Mouse (Mus musculus) midbrain, embryonic 10.5 days (tissue): ENCODE results near the gene Olfr697. TPM values are rescaled to one million over a fixed set of nuclear protein-coding genes. Genes with fewer than 3 reads are reported as not detected.

ENCODE experiments used
- DNase-seq: peaks from one replicate; pipeline ENCODE4 v3.0.0-alpha.2; 2017; ENCODE audit warnings: low spot score
- H3K27ac ChIP-seq: fragments of 300-500 bp; sonication (generic); replicated peaks from 2 replicates; pipeline ENCODE4 v1.5.1; 2016; ENCODE audit warnings: mild to moderate bottlenecking
- H3K27me3 ChIP-seq: fragments of 300-500 bp; sonication (generic); 2 replicates; pipeline ENCODE4 v1.6.1; 2016; ENCODE audit warnings: low read depth, mild to moderate bottlenecking; ENCODE audit not compliant: poor library complexity, severe bottlenecking
- H3K36me3 ChIP-seq: fragments of 300-500 bp; sonication (generic); 2 replicates; pipeline ENCODE4 v1.6.1; 2016; ENCODE audit warnings: mild to moderate bottlenecking, moderate library complexity
- H3K4me1 ChIP-seq: fragments of 300-500 bp; sonication (generic); 2 replicates; pipeline ENCODE4 v1.6.1; 2016
- H3K4me3 ChIP-seq: fragments of 300-500 bp; sonication (generic); 2 replicates; pipeline ENCODE4 v1.5.1; 2016; ENCODE audit warnings: mild to moderate bottlenecking, moderate library complexity
- H3K9me3 ChIP-seq: fragments of 300-500 bp; sonication (generic); replicated peaks from 2 replicates; pipeline ENCODE4 v1.6.1; 2016; ENCODE audit warnings: mild to moderate bottlenecking
- WGBS: fragments of 180-500 bp; shearing (Covaris S2); methylation state at CpG from one replicate; pipeline ENCODE4 v1.1.7; 2016; 5-methylcytosine and 5-hydroxymethylcytosine counted together
- polyA plus RNA-seq: library from polyadenylated mRNA; unstranded; fragments of >200 nt; fragmentation: Nextera tagmentation; extraction: Ambion mirVana; gene quantifications from 2 replicates; pipeline ENCODE4 v1.2.1, GENCODE M21; 2016

The Olfr697 gene
- polyA plus RNA-seq, 1 experiment from 2014 or later = not detected

DNA sequence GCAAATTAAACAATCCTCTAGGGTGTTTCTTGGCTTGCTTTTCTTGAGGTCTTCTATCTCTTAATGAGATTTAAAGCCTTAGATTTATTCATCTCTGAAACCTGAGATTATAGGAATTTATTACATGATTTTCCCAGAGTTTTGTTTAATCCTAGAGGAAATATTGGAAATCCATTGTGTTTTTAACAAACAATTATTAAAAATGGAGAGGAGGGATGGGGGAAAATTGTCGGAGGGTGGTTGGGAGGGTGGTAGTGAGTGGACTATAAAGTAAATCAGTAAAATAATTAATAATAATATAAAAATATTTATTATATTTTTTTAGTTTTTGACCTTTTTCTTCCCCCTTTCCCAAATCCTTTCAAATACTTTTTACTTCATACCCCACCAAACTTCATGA, 50.5 kb downstream of the Olfr697 start, which contains the start of gene Olfr694:
Gene Olfr694, minus strand, starts transcription at position 101 of the 400 bp plus-strand sequence.
- H3K27ac ChIP-seq = no peak within 1 kb of the TSS
- no peak for DNase-seq
- no peaks in the 10 kb centered on the region for H3K9me3 ChIP-seq
- WGBS = 90% methylated on average over 1 of the region's 1 CpGs
- H3K27me3 ChIP-seq = no peaks in the 10 kb centered on the region
- H3K4me3 ChIP-seq = no peak within 1 kb of the TSS
- H3K36me3 ChIP-seq = no peaks in the 10 kb centered on the region
- no peaks in the 10 kb centered on the region for H3K4me1 ChIP-seq

Other genes with a start within 250 kb of the Olfr697 start
- not detected in 2 replicates for gene Olfr693, start 61.9 kb downstream of the Olfr697 start, polyA plus RNA-seq
- gene Olfr694, start 50.6 kb downstream of the Olfr697 start, polyA plus RNA-seq = not detected in 2 replicates
- gene Olfr695, start 26.0 kb downstream of the Olfr697 start, polyA plus RNA-seq = not detected in 2 replicates
- gene Olfr698, start 13.0 kb upstream of the Olfr697 start, polyA plus RNA-seq = not detected in 2 replicates
- not detected in 2 replicates for gene Olfr699, start 50.8 kb upstream of the Olfr697 start, polyA plus RNA-seq
- gene Olfr700, start 66.4 kb upstream of the Olfr697 start, polyA plus RNA-seq = not detected in 2 replicates
- not detected in 2 replicates for gene Olfr701, start 71.7 kb upstream of the Olfr697 start, polyA plus RNA-seq
- not detected in 2 replicates for gene Olfr702, start 91.5 kb upstream of the Olfr697 start, polyA plus RNA-seq
- not detected in 2 replicates for gene Olfr703, start 100.9 kb upstream of the Olfr697 start, polyA plus RNA-seq
- not detected in 2 replicates for gene Olfr704, start 120.7 kb upstream of the Olfr697 start, polyA plus RNA-seq
- gene Olfr705, start 134.4 kb upstream of the Olfr697 start, polyA plus RNA-seq = not detected in 2 replicates
- gene Olfr706, start 145.7 kb upstream of the Olfr697 start, polyA plus RNA-seq = not detected in 2 replicates
- not detected in 2 replicates for gene Olfr707, start 158.8 kb upstream of the Olfr697 start, polyA plus RNA-seq
- gene Olfr1532-ps1, start 165.6 kb upstream of the Olfr697 start, polyA plus RNA-seq = not detected in 2 replicates
- not detected in 2 replicates for gene Olfr709-ps1, start 189.8 kb upstream of the Olfr697 start, polyA plus RNA-seq
- not detected in 2 replicates for gene Olfr710, start 205.9 kb upstream of the Olfr697 start, polyA plus RNA-seq
- not detected in 2 replicates for gene Olfr6, start 221.5 kb upstream of the Olfr697 start, polyA plus RNA-seq
- not detected in 2 replicates for gene Olfr711, start 233.0 kb upstream of the Olfr697 start, polyA plus RNA-seq